Mouse (Mus musculus) liver, embryonic 15.5 days (tissue): Measurements from ENCODE around the gene Dyrk1a. TPM values are rescaled to one million over a fixed set of nuclear protein-coding genes. Genes with fewer than 3 reads are reported as not detected.

Experiments used
- ATAC-seq: fragments of 200-750 bp; cut with Nextera tagmentation; 2 replicates; pipeline ENCODE4 v1.8.0; 2017; ENCODE audit warnings: moderate number of reproducible peaks, mild to moderate bottlenecking, moderate library complexity; ENCODE audit not compliant: insufficient read depth
- H3K27ac ChIP-seq: fragments of 300-500 bp; sonication (generic); replicated peaks from 2 replicates; pipeline ENCODE4 v1.5.1; 2015; ENCODE audit warnings: mild to moderate bottlenecking, inconsistent platforms
- H3K27me3 ChIP-seq: fragments of 300-500 bp; sonication (generic); 2 replicates; pipeline ENCODE4 v1.6.1; 2015; ENCODE audit warnings: mild to moderate bottlenecking, inconsistent platforms
- H3K36me3 ChIP-seq: fragments of 300-500 bp; sonication (generic); replicated peaks from 2 replicates; pipeline ENCODE4 v1.6.1; 2015; ENCODE audit warnings: moderate library complexity, mild to moderate bottlenecking, inconsistent platforms
- H3K4me1 ChIP-seq: fragments of 300-500 bp; sonication (generic); replicated peaks from 2 replicates; pipeline ENCODE4 v1.6.1; 2015; ENCODE audit warnings: inconsistent platforms
- H3K4me2 ChIP-seq: fragments of 300-500 bp; sonication (generic); 2 replicates; pipeline ENCODE4 v1.6.1; 2015; ENCODE audit warnings: moderate library complexity, mild to moderate bottlenecking, inconsistent platforms
- H3K4me3 ChIP-seq: fragments of 300-500 bp; sonication (generic); replicated peaks from 2 replicates; pipeline ENCODE4 v1.5.1; 2015; ENCODE audit warnings: mild to moderate bottlenecking, inconsistent platforms
- H3K9ac ChIP-seq: fragments of 300-500 bp; sonication (generic); 2 replicates; pipeline ENCODE4 v1.6.1; 2015; ENCODE audit warnings: moderate library complexity, mild to moderate bottlenecking, inconsistent platforms
- H3K9me3 ChIP-seq: fragments of 300-500 bp; sonication (generic); replicated peaks from 2 replicates; pipeline ENCODE4 v1.6.1; 2016; ENCODE audit warnings: inconsistent platforms
- WGBS: fragments of 180-500 bp; shearing (Covaris S2); methylation state at CpG from one replicate; pipeline ENCODE4 v1.1.7; 2015; ENCODE audit warnings: mixed read lengths; ENCODE audit not compliant: insufficient replicate concordance; 5-methylcytosine and 5-hydroxymethylcytosine counted together
- polyA plus RNA-seq: library from polyadenylated mRNA; unstranded; fragments of >200 nt; fragmentation: Nextera tagmentation; extraction: Ambion mirVana; gene quantifications from 2 replicates; pipeline ENCODE4 v1.2.1, GENCODE M21; 2015

Gene Dyrk1a
- polyA plus RNA-seq, 1 experiment from 2014 or later = 4.4 TPM

GRCm38 (mm10) chr16:94641799-94642198 is 72.0 kb downstream of the Dyrk1a start:
- 78% methylated on average over 2 of the region's 2 CpGs for WGBS
- no peaks in the 10 kb centered on the region for H3K9me3 ChIP-seq
- H3K4me2 ChIP-seq = no peak overlapping the region
- ATAC-seq = no peak; the same call in 1 of the 2 replicates
- peaks cover 4% of the 10 kb centered on the region; the same call in 1 of the 2 replicates for H3K36me3 ChIP-seq
- no peak overlapping the region for H3K4me3 ChIP-seq
- no peak overlapping the region for H3K27ac ChIP-seq
- H3K9ac ChIP-seq = no peak overlapping the region
- peaks cover 42% of the 10 kb centered on the region for H3K4me1 ChIP-seq
- no peaks in the 10 kb centered on the region for H3K27me3 ChIP-seq

GRCm38 (mm10) chr16:94647153-94647552 is 77.3 kb downstream of the Dyrk1a start:
- no peak overlapping the region for H3K27ac ChIP-seq
- no peak overlapping the region for H3K4me3 ChIP-seq
- WGBS = 47% methylated on average over 5 of the region's 5 CpGs
- ATAC-seq = no peak
- H3K27me3 ChIP-seq = no peaks in the 10 kb centered on the region
- H3K4me1 ChIP-seq = peaks cover 41% of the 10 kb centered on the region
- H3K9me3 ChIP-seq = no peaks in the 10 kb centered on the region
- H3K36me3 ChIP-seq = no peaks in the 10 kb centered on the region; the same call in 1 of the 2 replicates
- no peak overlapping the region for H3K9ac ChIP-seq
- H3K4me2 ChIP-seq = no peak overlapping the region

DNA sequence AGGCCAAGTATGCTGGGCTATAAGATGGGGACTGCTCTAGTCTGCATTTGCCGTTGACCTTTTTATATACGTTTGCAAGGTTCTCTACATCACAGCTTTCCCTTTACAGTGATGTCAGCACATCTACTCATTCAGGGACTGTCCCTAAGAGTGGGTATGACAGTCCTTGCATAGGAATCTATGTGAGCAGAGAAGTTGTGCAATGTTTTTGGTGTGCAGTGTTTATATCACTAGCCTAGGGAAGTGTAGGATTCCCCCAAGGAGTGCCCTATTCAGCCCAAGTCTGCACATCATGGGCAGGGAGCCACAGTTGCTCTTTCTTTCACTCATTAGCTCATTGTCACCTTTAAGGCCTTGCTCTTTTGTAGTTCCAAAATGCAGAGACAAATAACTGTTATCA is 78.1 kb downstream of the Dyrk1a start:
- H3K9me3 ChIP-seq = no peaks in the 10 kb centered on the region
- H3K9ac ChIP-seq = no peak overlapping the region
- peaks cover 40% of the 10 kb centered on the region for H3K4me1 ChIP-seq
- H3K27ac ChIP-seq = no peak overlapping the region
- H3K36me3 ChIP-seq = no peaks in the 10 kb centered on the region; the same call in 1 of the 2 replicates
- no peak overlapping the region for H3K4me2 ChIP-seq
- no peak for ATAC-seq
- 83% methylated on average over 2 of the region's 2 CpGs for WGBS
- H3K4me3 ChIP-seq = no peak overlapping the region
- H3K27me3 ChIP-seq = no peaks in the 10 kb centered on the region

DNA sequence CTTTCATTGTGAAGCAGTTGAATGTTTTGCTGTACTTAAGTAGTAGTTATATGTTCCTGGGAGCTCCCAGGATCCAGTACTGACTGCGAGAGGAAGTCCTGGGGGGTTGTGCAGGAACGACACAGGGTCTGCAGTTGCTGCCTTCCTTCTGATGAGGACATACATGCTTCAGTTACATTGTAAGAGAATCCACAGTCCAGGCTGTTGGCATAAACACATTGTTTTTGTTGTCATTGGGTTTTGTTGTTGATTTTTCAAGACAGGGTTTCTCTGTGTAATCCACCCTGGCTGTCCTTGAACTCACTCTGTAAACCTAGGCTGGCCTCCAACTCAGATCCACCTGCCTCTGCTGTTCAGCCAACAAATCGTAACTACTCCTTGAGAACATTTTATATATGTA is 80.1 kb downstream of the Dyrk1a start:
- ATAC-seq = no peak
- peaks cover 42% of the 10 kb centered on the region for H3K4me1 ChIP-seq
- no peaks in the 10 kb centered on the region; the same call in 1 of the 2 replicates for H3K36me3 ChIP-seq
- no peak overlapping the region for H3K9ac ChIP-seq
- no peak overlapping the region for H3K4me2 ChIP-seq
- no peak overlapping the region for H3K27ac ChIP-seq
- H3K27me3 ChIP-seq = no peaks in the 10 kb centered on the region
- 66% methylated on average over 3 of the region's 3 CpGs for WGBS
- no peak overlapping the region for H3K4me3 ChIP-seq
- no peaks in the 10 kb centered on the region for H3K9me3 ChIP-seq

- no peak for ATAC-seq
- Histone ChIP-seq H3K9me3 (no peaks in the 10 kb centered on the region), H3K36me3 (no peaks in the 10 kb centered on the region; the same call in 1 of the 2 replicates), H3K4me2 (no peak overlapping the region), H3K4me1 (peaks cover 36% of the 10 kb centered on the region), H3K9ac (no peak overlapping the region), H3K27ac (no peak overlapping the region), H3K4me3 (no peak overlapping the region), H3K27me3 (no peaks in the 10 kb centered on the region)
- WGBS = 51% methylated on average over 4 of the region's 4 CpGs
Observed at GRCm38 (mm10) chr16:94652091-94652713, 82.4 kb downstream of the Dyrk1a start.

GRCm38 (mm10) chr16:94655083-94655482 is 85.3 kb downstream of the Dyrk1a start:
- peaks cover 9% of the 10 kb centered on the region for H3K36me3 ChIP-seq
- no peaks in the 10 kb centered on the region for H3K27me3 ChIP-seq
- peaks cover 12% of the 10 kb centered on the region for H3K4me1 ChIP-seq
- no peaks in the 10 kb centered on the region for H3K9me3 ChIP-seq
- H3K9ac ChIP-seq = no peak overlapping the region
- 87% methylated on average over 6 of the region's 6 CpGs for WGBS
- no peak overlapping the region for H3K4me2 ChIP-seq
- H3K4me3 ChIP-seq = no peak overlapping the region
- no peak for ATAC-seq
- H3K27ac ChIP-seq = no peak overlapping the region

GRCm38 (mm10) chr16:94656891-94657290 is 87.1 kb downstream of the Dyrk1a start:
- H3K27ac ChIP-seq = no peak overlapping the region
- H3K4me2 ChIP-seq = no peak overlapping the region
- WGBS = 80% methylated on average over 7 of the region's 7 CpGs
- ATAC-seq = no peak
- peaks cover 15% of the 10 kb centered on the region for H3K36me3 ChIP-seq
- H3K4me1 ChIP-seq = peaks cover 8% of the 10 kb centered on the region
- no peaks in the 10 kb centered on the region for H3K9me3 ChIP-seq
- no peaks in the 10 kb centered on the region for H3K27me3 ChIP-seq
- no peak overlapping the region for H3K9ac ChIP-seq
- no peak overlapping the region for H3K4me3 ChIP-seq

- H3K4me1 ChIP-seq = no peaks in the 10 kb centered on the region; the same call in 1 of the 2 replicates
- no peaks in the 10 kb centered on the region for H3K27me3 ChIP-seq
- H3K9ac ChIP-seq = no peak overlapping the region
- 86% methylated on average over 7 of the region's 7 CpGs for WGBS
- H3K36me3 ChIP-seq = peaks cover 19% of the 10 kb centered on the region
- H3K4me3 ChIP-seq = no peak overlapping the region
- no peaks in the 10 kb centered on the region for H3K9me3 ChIP-seq
- ATAC-seq = no peak
- H3K4me2 ChIP-seq = no peak overlapping the region
- no peak overlapping the region for H3K27ac ChIP-seq
Observed at GRCm38 (mm10) chr16:94659394-94659793, 89.6 kb downstream of the Dyrk1a start.

GRCm38 (mm10) chr16:94660221-94660620 is 90.4 kb downstream of the Dyrk1a start:
- H3K4me1 ChIP-seq = no peaks in the 10 kb centered on the region; the same call in 1 of the 2 replicates
- 80% methylated on average over 8 of the region's 8 CpGs for WGBS
- no peak overlapping the region for H3K9ac ChIP-seq
- H3K27ac ChIP-seq = no peak overlapping the region
- H3K36me3 ChIP-seq = peaks cover 26% of the 10 kb centered on the region
- H3K27me3 ChIP-seq = no peaks in the 10 kb centered on the region
- H3K9me3 ChIP-seq = no peaks in the 10 kb centered on the region
- ATAC-seq = no peak
- H3K4me2 ChIP-seq = no peak overlapping the region
- H3K4me3 ChIP-seq = no peak overlapping the region

GRCm38 (mm10) chr16:94667557-94667956 is 97.7 kb downstream of the Dyrk1a start:
- Histone ChIP-seq H3K4me2 (no peak overlapping the region), H3K9me3 (no peaks in the 10 kb centered on the region), H3K27me3 (no peaks in the 10 kb centered on the region), H3K36me3 (peaks cover 75% of the 10 kb centered on the region), H3K4me3 (no peak overlapping the region), H3K4me1 (no peaks in the 10 kb centered on the region), H3K27ac (no peak overlapping the region), H3K9ac (no peak overlapping the region)
- no peak for ATAC-seq
- WGBS = 85% methylated on average over 4 of the region's 4 CpGs

DNA sequence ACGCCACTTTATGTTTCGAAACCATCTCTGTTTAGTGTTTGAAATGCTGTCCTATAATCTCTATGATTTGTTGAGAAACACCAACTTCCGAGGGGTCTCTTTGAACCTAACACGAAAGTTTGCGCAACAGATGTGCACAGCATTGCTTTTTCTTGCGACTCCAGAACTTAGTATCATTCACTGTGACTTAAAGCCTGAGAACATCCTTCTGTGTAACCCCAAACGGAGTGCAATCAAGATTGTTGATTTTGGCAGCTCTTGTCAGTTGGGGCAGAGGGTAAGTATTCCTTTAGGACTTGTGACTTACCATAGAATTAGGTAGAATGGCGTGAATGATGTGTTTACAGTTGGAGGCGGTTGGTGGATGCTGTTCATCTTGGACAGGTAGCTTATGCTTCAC is 101.5 kb downstream of the Dyrk1a start:
- Histone ChIP-seq H3K36me3 (peaks cover 88% of the 10 kb centered on the region), H3K9me3 (no peaks in the 10 kb centered on the region), H3K4me1 (no peaks in the 10 kb centered on the region), H3K4me2 (no peak overlapping the region), H3K27ac (no peak overlapping the region), H3K4me3 (no peak overlapping the region), H3K27me3 (no peaks in the 10 kb centered on the region), H3K9ac (no peak overlapping the region)
- 84% methylated on average over 9 of the region's 9 CpGs for WGBS
- no peak for ATAC-seq

DNA sequence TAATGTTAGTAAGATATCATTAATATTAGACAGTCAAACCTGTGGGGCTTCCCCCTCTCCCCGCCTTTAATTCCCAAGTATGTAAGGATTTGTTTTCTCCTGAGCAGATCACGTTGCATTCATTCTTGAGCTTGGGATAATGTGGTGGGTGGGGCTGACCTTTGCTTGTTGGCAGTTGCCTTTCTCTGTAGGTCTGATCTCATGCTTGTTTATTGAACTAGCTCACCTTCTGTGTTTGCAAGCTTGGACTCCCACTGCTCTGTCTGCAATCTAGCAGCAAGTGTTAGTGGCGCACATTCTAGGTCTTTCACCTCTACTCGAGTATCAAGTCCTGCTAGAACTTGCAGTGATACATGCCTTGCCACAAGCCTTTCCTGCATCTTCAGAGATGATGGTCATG is 111.1 kb downstream of the Dyrk1a start:
- no peak overlapping the region for H3K4me3 ChIP-seq
- no peaks in the 10 kb centered on the region for H3K27me3 ChIP-seq
- no peak overlapping the region for H3K27ac ChIP-seq
- peaks cover 73% of the 10 kb centered on the region for H3K36me3 ChIP-seq
- no peak overlapping the region for H3K9ac ChIP-seq
- no peaks in the 10 kb centered on the region for H3K4me1 ChIP-seq
- no peak for ATAC-seq
- H3K4me2 ChIP-seq = no peak overlapping the region
- 74% methylated on average over 4 of the region's 4 CpGs for WGBS
- no peaks in the 10 kb centered on the region for H3K9me3 ChIP-seq
